ENCODE assay signal across 21 mouse cellular contexts in genomic region chr11:70079175-70079574, GRCm38 (mm10). TPM values are rescaled to one million over a fixed set of nuclear protein-coding genes. Genes with fewer than 3 reads are reported as not detected.
"Had no signal": no experiment of that assay in that cellular context is flagged by ENCODE, and none has a peak within 500 bp of the region (broad histone marks: within the 10 kb centered on the region; RNA-seq: fewer than 3 reads in every experiment).

No protein-coding gene starts in this region.

- H3K9ac ChIP-seq: limb, embryonic 12.5 days; limb, embryonic 15.5 days had no signal

- H3K4me2 ChIP-seq: limb, embryonic 12.5 days; limb, embryonic 15.5 days; midbrain, embryonic 11.5 days had no signal

- H3K4me3 ChIP-seq: left cerebral cortex, adult 2 months; limb, embryonic 12.5 days; limb, embryonic 15.5 days had no signal

- H3K27me3 ChIP-seq: limb, embryonic 12.5 days; limb, embryonic 15.5 days had no signal

- DNase-seq: layer of hippocampus, postnatal 36 days; midbrain, embryonic 14.5 days had no signal

- H3K9me3 ChIP-seq: limb, embryonic 12.5 days; limb, embryonic 15.5 days had no signal

- ATAC-seq: intestine, postnatal 0 days had no signal

- H3K27ac ChIP-seq: kidney, postnatal 0 days; left cerebral cortex, adult 2 months; limb, embryonic 12.5 days; limb, embryonic 15.5 days had no signal

- H3K36me3 ChIP-seq: limb, embryonic 12.5 days; limb, embryonic 15.5 days had no signal

RNA-seq across cellular contexts. Expression of gene Asgr2, which starts 13.3 kb away (rescaled TPM):
- total RNA-seq: layer of hippocampus, postnatal 10 days; layer of hippocampus, postnatal 36 days; left cerebral cortex, adult 2 months; left cerebral cortex, postnatal 14 days; left cerebral cortex, postnatal 4 days; megakaryocyte-erythroid progenitor cell, adult 5-6 weeks; midbrain, postnatal 0 days had no signal
- polyA plus RNA-seq: kidney, embryonic 14.5 days; limb, embryonic 12.5 days; lung, embryonic 16.5 days; midbrain, embryonic 11.5 days; midbrain, embryonic 14.5 days; midbrain, postnatal 0 days; neural tube, embryonic 14.5 days had no signal

RNA-seq across cellular contexts. Expression of gene Asgr1, which starts 25.3 kb away (rescaled TPM):
- total RNA-seq: megakaryocyte progenitor cell, adult 5-6 weeks; megakaryocyte-erythroid progenitor cell, adult 5-6 weeks had no signal
- polyA plus RNA-seq: intestine, postnatal 0 days; lung, embryonic 16.5 days; neural tube, embryonic 14.5 days; small intestine, adult 2 months; spleen, adult 2 months; thymus, adult 2 months had no signal

RNA-seq across cellular contexts. Expression of gene Mgl2, which starts 51.0 kb away (rescaled TPM):
- total RNA-seq: megakaryocyte-erythroid progenitor cell, adult 5-6 weeks had no signal
- polyA plus RNA-seq: limb, embryonic 12.5 days; neural tube, embryonic 11.5 days had no signal
